Mouse (Mus musculus): Measurements from ENCODE around the gene Tas1r1.

Tas1r1 gene

DNA sequence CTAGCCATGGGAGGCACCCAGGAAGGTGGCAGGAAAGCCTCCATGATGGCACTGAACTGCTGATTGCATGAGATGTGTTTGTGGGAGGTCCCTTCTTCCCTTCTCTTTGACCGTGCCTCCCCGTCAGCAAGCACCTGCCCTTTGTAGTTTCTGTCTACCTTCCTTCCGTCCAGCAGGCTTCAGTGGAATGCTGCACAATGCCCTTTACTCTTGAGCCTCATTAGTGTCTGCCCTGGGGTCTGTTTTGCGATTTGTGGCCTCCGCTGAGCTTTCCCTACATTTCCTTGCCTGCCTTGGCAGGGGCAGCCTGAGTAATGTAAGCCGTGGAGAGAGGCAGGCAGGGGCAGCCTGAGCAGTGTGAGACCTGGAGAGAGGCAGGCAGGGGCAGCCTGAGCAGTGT, 6.2 kb upstream of the Tas1r1 start:
- in situ Hi-C loops (cut with MboI, MseI): loop anchor here in 1 of 2 experiments (10.0 kb wide), 1 partner anchor 60 kb away; no protein-coding TSS in a partner anchor

DNA sequence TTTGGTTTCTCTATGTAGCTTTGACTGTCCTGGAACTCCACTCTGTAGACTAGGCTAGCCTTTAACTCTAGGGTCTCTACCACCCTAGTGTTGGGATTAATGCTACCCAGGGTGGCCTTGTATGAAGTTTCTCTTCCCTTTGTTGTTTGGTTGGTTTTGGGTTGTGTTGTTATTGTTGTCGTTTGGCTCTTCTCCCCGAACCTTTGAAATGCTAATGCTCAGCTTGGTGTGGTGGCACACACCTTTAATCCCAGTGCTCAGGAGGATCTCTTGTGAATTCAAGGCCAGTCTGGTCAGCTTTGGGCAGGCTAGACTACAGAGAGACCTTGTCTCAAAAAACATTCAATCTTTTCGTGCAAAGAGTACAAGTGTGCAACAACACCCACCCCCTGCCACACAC, 4.8 kb upstream of the Tas1r1 start:
- in situ Hi-C loops (cut with MboI, MseI): loop anchor here in 1 of 2 experiments (10.0 kb wide), 1 partner anchor 62 kb away; no protein-coding TSS in a partner anchor

DNA sequence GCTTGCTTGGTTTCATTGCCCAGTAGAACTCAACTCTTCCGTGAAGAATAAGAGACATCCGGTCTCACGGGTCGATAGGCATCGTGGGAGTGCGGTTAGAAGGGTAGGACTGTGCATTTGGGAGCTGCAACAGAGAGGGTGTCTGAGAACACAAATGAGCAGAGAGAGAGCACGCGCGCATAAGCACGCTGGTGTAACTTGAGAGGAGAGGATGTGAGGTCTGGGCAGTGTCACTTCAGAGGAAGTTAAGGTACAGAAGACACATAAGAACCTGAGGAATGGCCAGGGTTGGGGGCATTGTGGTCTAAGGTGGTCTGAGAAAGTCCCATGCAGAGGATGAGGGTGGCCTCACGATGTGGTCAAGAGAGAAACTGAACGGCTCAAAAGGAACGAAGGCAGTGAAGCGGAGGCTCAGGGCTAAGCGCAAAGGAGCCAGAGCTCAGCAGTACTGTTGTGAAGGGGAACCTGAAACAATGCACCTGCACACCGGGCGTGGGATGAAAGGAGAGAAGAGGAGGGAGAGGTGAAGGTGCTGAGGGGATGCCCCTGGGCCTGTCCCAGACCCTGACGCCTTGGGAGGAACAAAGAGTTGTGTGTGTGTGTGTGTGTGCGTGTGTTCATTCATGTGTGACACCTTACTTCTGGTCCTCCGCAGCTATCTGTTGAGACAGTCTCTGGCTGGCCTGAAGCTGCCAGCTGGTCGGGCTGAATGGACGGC, 3.7 kb upstream of the Tas1r1 start:
- in situ Hi-C loops (cut with MboI, MseI): loop anchor here in 1 of 2 experiments (10.0 kb wide), 1 partner anchor 63 kb away; no protein-coding TSS in a partner anchor

DNA sequence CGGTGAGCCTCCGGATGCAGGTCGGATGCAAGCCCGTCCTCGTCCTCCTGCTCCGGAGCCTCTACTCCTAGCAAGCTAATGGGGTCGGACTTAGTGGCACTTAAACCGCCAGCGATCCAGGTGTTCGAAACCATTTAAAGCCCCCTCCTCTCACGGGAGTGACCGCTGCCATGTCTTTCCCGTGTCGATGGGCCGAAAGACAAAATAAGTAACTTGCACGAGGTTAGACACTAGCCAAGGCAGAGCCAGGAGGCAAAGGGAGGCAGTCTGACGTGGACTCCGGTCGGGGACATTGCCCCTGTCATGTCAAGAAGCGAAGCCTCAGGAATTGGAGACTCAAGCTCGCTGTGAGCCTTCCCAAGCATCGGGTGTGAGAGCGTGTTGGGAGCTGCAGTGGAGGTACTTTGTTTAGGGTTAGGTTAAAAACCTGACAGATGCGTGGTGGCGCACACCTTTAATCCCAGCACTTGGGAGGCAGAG, 1.5 kb upstream of the Tas1r1 start:
- in situ Hi-C loops (cut with MboI, MseI): loop anchor here (10.0 kb wide), 2 partner anchors 65 to 1665 kb away; no protein-coding TSS in a partner anchor

DNA sequence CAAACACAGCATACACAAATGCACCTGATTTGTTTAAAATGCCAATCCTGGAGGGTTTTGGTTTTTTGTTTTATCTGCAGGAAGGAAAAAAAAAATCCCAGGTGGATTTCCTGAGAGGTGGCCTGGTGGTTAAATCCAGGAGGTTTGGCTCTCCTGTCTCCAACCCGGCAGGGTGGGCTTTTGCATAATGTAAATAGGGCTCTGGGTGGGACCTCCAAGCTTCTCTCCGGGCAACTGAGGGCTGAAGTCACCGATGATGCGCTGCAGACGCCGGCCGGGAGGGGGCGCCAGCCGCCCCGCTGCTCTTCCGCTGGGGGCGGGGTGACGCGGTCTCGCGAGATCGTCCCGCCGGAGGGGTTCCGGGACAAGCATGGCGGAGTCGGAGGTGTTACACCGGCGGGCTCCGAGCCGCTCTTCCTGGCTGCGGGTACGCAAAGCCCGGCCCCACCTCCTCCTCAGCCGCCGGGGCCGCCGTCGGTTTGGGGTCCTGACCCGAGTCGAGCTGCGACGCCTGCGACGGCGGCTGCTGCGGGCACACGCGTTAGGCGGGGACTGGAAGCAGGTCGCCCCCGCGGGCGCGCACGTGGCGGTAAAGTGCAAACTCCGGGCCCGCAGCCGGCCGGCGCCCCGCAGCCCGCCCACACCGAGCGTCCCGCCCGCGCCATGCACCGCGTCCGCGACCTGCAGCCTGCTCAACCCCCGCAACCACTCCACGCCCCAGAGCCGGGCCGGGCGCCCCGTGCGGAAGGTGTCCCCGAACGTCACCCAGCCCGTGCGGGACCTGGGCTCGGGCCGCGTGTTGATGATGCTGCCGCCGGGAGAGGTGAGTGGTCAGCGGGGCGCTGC, 840 bp upstream of the Tas1r1 start, which contains the start of gene Nol9:
Gene Nol9, plus strand, starts transcription at position 337 of the 846 bp plus-strand sequence.
- in situ Hi-C loops (cut with MboI, MseI): loop anchor here in 1 of 2 experiments (10.0 kb wide), 1 partner anchor 1664 kb away; no protein-coding TSS in a partner anchor

DNA sequence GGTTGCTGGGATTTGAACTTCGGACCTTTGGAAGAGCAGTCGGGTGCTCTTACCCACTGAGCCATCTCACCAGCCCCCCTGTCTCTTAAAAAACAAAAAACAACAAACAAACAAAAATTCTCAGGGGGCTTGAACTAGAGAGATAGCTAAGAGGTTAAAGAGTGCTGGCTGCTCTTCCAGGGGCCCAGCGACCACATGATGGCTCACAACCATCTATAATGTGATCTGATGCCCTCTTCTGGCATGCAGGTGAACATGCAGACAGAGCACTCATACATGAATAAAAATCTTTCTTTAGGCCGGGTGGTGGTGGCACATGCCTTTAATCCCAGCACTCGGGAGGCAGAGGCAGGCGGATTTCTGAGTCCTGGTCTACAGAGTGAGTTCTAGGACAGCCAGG, 1.9 kb downstream of the Tas1r1 start:
- in situ Hi-C loops (cut with MboI, MseI): loop anchor here in 1 of 2 experiments (10.0 kb wide), 1 partner anchor 1662 kb away; no protein-coding TSS in a partner anchor

DNA sequence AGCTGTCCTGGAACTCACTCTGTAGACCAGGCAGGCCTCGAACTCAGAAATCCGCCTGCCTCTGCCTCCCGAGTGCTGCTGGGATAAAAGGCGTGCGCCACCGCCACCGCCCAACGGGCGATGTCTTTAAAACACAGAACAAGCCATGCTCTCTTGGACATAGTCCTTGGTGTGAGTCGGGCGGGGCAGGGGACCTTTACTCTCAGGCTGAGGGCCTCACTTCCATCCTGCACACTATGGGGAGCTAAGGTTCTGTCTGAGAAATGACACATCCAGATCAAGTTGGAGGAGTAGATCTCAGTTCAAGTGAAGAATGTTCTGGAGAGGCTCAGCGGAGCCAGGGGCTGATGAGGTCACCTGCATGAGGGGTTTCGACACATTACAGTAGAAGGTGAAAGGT, 5.4 kb downstream of the Tas1r1 start:
- in situ Hi-C loops (cut with MboI, MseI): loop anchor here in 1 of 2 experiments (10.0 kb wide), 1 partner anchor 1658 kb away; no protein-coding TSS in a partner anchor

DNA sequence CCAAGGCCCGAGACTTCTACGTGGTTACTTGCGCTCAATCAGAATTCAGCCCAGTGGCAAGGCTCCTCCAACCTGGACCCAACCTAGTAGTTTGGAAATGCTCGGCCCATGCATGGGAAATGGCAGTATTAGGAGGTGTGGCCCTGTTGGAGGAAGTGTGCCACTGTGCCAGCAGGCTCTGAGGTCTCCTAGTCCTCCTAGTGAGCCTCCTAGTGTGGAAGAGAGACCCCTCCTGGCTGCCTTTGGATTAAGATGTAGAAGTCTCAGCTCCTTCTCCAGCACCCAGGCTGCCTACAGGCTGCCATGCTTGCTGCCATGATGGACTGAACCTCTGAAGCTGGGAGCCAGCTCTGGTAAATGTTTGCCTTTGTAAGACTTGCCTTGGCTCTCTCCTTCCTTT, 8.4 kb downstream of the Tas1r1 start:
- in situ Hi-C loops (cut with MboI, MseI): loop anchor here (5.0 to 10.0 kb wide), 2 partner anchors 48 to 1655 kb away; no protein-coding TSS in a partner anchor

DNA sequence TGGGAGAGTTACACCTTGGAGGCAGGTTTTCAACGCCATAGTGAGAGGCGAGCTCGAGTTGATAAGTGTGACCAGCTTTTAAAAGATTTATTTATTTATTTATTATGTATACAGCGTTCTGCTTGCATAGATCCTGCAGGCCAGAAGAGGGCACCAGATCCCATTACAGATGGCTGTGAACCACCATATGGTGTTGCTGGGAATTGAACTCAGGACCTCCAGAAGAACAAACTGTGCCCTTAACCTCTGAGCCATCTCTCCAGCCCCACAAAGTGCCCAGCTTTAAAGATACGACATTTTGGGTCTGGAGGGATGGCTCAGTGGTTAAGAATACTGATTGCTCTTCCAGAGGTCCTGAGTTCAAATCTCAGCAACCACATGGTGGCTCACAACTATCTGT, 9.3 kb downstream of the Tas1r1 start:
- in situ Hi-C loops (cut with MboI, MseI): loop anchor here (5.0 kb wide), 1 partner anchor 47 kb away; no protein-coding TSS in a partner anchor

DNA sequence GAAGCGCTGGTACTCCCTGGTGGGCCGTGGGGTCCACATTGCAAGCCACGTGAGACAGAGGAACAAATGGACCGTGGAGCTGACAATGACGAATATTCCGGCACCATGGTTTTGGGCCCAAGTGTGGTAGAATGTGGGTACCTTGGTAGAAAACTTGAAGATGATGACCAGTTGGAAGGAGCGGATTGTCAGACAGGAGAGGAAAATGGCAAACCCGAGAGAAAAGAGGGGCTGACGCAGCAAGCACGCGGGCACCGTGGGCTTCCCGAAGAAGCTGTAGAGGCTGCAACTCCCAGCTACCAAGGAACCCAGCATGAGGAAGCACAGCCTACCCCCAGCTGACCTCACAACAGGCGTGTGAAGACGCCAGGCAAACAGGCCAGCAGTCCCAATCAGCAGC, 9.9 kb downstream of the Tas1r1 start:
- in situ Hi-C loops (cut with MboI, MseI): loop anchor here (5.0 kb wide), 1 partner anchor 46 kb away; no protein-coding TSS in a partner anchor

DNA sequence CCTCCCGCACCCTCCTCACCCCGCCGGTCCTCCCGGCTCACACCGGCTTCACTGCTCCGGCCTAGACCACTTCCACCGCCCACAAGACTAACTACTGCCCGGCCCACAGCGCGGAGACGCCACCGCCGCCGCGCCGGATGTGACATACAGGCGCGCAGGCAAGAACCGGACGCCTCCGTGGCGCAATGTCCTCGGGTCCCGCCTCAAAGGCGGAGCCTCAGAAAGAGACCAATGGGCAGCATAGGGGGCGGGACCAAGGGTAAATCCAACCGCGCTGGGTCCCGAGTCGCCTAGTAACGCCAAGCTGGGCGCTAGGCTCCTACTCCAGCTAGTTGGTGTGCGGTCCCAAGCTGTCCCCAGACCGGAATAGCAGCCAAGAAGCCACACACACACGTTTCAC, 10.8 kb downstream of the Tas1r1 start, which contains the start of gene Zbtb48:
Gene Zbtb48, minus strand, starts transcription at position 148 of the 400 bp plus-strand sequence.
- in situ Hi-C loops (cut with MboI, MseI): loop anchor here (5.0 kb wide), 1 partner anchor 45 kb away; no protein-coding TSS in a partner anchor

DNA sequence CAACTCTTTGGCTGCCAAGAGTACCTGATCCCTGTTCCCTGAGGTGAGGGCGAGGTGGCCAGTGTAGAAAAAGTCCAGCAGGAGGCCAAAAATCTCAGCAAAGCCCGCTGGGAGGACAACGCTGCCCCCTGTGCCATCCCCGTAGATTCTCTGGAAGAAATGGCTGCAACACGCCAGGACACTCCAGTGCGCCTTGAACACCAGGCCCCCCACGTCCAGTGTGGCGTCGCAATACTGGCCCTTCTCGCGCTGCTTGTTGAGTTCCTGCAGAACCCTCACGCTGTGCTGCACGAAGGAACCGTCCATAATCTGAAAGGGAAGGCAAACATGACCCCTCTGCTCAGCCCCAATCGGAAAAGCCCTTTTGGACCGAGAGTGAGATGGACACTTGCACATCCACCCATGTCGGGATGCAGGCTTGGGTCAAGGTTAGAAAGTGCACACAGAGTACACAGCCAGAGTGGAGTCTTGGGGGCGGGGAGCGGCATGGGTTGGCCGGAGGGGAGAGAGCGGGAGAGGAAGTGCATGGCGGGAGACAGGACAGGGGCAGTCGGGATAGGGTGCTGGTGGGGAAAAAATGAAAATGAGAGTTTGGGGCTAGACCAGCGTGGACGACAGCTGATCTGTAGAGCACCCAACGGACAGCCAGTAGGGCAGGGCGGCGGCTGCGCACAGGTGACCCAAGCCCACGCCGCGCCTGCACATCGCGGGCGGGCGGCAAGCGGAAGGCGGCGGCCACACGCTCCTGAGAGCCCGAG, 11.4 kb downstream of the Tas1r1 start:
- in situ Hi-C loops (cut with MboI, MseI): loop anchor here (5.0 kb wide), 1 partner anchor 45 kb away; no protein-coding TSS in a partner anchor

DNA sequence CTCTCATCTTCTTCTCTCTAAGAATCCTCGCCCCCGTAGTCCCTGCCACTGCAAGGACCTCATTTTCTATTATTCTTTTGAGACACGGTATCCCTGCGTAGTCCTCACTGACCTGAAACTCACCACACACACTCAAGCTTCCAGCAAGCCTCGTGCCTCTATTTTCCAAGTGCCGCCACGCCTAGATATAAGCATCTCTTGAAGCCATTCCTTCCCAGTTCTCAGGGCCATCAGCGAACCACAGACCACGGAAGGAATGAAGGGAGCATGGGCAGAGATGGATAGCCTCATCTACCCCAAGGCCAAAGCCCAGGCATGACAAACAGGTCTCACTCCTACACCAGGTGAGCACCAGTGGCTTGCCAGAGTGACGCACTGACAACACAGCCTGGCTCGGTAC, 13.8 kb downstream of the Tas1r1 start:
- in situ Hi-C loops (cut with MboI, MseI): no loop called here

DNA sequence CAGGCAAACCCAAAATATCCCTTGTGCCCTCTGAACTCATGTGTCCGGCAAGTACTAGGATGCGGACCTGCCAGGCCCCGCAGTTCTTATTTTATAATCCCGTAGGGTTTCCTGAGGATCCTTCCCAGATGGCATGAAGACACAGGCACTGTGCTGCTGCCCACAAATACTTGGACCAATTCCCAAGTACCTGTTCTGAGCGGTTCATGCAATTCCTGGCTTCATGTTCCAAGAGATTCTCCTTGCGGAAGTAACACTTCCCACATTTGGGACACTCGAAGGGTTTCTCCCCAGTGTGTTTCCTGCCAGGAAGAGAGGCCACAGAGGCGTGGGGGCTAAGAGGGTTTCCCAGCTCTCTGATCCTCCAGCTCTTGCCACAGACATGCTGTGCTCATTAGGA, 15.9 kb downstream of the Tas1r1 start:
- in situ Hi-C loops (cut with MboI, MseI): no loop called here

DNA sequence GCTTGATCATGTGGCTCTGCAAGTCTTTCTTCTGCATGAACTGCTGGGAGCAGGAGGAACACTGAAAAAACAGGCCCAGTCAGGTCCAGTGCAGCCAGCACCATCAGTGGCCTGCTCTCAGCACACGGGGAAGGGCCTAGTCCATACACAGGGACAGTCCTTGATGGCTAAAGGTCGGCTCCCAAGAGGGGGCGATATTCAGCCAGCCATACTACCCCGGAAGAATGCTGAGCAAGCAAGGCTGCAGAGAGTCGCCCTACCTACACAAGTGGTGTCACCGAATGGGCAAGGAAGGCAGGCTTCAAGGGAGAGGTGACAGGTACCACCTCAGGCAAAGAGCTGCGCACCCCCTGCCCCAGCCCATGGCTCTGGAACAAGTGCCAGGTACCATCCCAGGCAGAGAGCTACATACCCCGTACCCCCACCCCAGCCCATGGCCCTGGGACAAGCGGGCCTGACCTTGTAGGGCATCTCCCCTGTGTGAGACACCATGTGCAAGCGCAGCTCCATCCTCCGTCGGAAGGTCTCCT, 16.7 kb downstream of the Tas1r1 start:
- in situ Hi-C loops (cut with MboI, MseI): no loop called here

DNA sequence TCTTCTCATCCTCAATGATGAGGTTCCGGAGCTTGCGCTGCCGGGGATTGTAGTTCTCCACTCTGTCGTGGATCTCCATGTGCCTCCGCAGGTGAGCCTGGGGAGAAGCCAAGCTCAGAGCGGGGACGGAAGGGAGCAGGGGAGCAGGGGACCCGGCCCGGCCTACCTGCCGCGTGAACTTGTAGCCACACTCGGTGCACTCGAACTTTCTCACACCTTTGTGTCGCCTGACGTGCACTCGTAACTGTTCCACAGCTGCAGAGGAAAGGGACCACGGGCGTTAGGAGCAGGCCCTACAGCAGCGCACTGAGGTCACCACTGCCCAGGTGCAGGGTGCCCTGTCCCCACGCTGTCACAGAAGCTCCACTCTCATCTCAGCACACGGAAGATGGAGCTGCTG, 18.3 kb downstream of the Tas1r1 start:
- in situ Hi-C loops (cut with MboI, MseI): no loop called here

DNA sequence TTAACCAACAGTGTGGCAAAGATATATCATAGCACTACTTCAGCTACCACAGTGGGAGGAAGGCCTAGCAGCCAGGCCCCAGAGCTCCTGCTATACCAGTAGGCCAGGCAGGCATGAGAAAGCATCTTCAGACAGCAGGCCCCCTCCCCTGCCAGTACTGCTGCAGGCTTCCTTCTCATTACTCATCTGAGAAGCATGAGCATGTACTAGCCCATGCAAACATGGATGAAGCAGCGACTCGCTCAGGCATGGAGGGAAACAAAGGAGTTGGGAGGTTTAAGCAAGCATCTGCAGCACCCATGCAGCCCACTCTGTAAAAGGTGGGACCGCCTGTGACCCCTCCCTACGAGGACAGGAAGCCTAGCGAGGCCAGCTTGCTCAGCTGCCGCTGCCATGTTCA, 19.3 kb downstream of the Tas1r1 start:
- in situ Hi-C loops (cut with MboI, MseI): loop anchor here in 1 of 2 experiments (10.0 kb wide), 1 partner anchor 1224 kb away; no protein-coding TSS in a partner anchor

DNA sequence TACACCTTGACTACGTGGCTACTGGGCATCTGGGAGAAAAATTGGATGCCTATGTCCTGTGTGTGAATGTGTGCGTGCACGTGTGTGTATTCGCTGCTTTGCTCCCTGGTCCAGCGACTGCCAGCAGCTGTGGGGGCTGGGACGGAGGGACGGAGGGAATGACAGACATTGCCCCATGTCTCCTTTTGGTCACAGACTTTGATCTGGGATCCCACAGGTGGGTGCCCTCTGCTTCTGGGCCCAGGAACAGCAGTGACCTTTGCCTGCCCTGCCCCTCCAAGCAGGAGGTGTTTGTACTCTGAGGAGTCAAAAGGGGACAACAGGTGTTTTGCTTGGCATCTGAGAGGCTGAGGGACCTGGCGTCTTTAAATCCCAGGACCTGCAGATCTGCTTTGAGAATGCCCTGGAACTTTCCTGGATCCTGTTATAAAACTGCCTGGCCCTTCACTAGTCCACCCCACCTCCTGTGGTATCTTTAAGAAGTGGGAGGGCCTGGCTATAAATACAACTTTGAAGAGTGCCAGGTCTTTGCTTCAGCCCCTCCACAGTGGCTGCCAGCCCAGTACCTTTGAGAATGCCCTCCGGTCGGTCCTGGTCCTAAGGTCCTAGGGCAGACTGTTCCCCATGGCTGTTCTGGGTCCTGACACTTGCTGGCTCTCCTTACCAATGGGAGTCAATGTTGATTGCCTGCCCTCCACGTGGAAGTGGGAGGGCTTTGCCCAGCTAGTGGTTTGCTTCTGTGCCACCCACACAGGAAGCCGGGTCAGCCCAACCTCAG, 25.1 kb downstream of the Tas1r1 start:
- in situ Hi-C loops (cut with MboI, MseI): loop anchor here in 1 of 2 experiments (5.0 to 10.0 kb wide), 3 partner anchors 151 to 1218 kb away; partner anchors contain the start of genes Camta1 and Vamp3

DNA sequence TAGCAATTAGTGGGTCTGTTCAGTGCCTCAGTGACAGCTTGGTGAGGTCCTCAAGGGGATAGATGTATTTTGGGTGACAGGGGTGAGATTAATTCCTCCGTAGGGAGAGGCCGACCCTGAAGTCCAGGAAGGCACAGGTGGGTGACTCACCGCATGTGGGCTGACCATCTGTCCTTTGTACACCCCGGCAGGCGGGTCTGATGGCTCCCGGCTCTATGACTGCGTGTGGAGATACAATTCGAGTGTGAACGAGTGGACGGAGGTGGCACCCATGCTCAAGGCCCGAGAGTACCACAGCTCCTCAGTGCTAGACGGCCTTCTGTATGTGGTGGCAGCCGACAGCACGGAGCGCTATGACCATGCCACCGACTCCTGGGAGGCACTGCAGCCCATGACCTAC, 26.3 kb downstream of the Tas1r1 start:
- in situ Hi-C loops (cut with MboI, MseI): loop anchor here in 1 of 2 experiments (5.0 to 10.0 kb wide), 3 partner anchors 150 to 1217 kb away; partner anchors contain the start of genes Camta1 and Vamp3

Data from T-helper 17 cell (primary cell).